Mouse (Mus musculus) stomach, postnatal 0 days (tissue): ENCODE results near the gene Cldn6.

Experiments
- CTCF ChIP-seq: IDR thresholded peaks from 2 replicates; pipeline ENCODE4 v1.5.1; 2016; ENCODE audit warnings: antibody characterized with exemption, low read depth, mild to moderate bottlenecking, moderate library complexity
- EP300 ChIP-seq: optimal IDR thresholded peaks from 2 replicates; pipeline ENCODE3; 2016; ENCODE audit warnings: antibody characterized with exemption

DNA sequence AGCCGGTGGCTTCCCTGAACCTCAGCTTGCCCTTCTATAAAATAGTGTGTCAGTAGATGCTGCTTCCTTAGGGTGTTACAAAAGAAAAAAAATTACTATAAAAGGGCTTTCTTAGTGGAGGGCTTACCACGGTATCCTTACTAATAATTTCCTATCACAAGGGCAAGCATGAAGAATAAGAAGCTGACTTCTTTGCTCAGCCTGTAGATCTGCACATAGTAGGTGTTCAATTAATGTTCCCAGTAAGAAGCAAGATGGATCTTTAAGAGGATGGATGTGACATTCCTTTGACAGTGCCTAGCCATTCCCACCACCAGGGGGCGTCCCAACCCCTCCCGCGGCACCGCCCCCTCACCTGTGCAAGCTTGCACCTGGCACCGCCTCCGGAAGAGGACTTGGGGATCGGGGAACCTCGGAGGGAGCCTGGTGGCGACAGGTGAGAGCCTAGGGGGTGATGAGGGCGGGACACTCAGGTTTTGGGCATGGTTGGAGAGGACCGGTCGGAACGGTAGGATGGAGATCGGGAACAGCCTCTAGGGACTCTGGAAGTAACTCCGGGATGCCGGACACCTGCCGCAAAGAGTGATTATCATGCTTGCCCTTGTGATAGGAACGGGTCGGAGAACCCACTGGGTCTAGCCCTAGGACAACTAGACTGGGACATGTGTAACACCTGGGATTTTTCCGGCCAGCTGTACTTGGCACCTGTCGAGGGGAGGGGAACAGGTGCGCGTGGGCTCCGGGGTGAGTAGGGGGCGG, 18.8 kb upstream of the Cldn6 start, which contains the start of gene Bicdl2:
- TF ChIP-seq CTCF (peak; percentile 91), EP300 (no peak)
